Mouse (Mus musculus) thymus, postnatal 0 days (tissue): ENCODE data around the gene Clasp1. TPM values are rescaled to one million over a fixed set of nuclear protein-coding genes. Genes with fewer than 3 reads are reported as not detected.

Experiments used
- DNase-seq: peaks from one replicate; pipeline ENCODE4 v3.0.0-alpha.2; 2015; ENCODE audit warnings: low spot score
- polyA plus RNA-seq: library from polyadenylated mRNA; unstranded; fragments of >200 nt; fragmentation: Nextera tagmentation; extraction: Ambion mirVana; gene quantifications from 2 replicates; pipeline ENCODE4 v1.2.1, GENCODE M21; 2015

The Clasp1 gene
- polyA plus RNA-seq, 1 experiment from 2014 or later: 31.0 TPM

DNA sequence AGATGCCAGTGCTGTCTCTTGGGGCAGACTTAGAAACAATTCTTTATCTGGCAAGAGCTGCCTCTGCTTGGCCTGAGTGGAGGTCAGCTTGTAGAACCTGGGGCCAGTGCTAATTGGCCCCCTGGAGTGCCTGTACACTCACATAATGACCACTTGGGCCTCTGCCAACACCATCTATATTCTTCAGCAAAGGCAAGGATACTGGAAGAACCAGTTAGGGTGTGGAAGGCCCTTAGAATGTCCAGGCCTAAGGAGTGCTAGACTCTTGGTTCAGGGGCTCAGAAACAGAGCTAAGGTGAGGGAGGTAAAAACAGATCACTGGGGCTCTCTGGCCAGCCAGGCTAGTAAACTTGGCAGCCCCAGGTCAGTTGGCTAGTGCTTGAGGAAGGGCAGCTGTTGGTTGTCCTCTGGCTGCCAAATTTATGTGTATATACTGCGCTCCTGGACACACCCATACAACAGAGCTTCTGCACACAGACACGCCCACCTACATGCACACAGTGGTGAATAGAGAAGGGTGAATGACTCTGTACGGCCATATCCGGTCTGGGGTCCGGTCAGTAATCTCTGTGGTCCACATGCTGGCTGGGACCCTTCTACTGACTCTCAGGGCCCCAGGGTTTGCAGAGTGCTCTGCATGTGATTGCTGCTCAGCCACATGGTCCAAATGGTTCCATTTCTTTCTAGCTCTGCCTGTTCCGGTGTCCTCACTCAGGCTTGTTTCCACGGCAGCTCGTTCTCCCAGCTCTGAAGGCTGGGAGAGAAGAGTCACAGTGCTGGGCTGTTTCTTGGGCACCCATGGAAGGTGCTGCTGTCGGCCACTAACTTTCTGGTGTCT lies 261.3 kb downstream of the Clasp1 start:
- DNase-seq: no peak

GRCm38 (mm10) chr1:118650771-118651080 lies 261.9 kb downstream of the Clasp1 start:
- no peak for DNase-seq

GRCm38 (mm10) chr1:118658716-118659115 lies 269.9 kb downstream of the Clasp1 start:
- no peak for DNase-seq

DNA sequence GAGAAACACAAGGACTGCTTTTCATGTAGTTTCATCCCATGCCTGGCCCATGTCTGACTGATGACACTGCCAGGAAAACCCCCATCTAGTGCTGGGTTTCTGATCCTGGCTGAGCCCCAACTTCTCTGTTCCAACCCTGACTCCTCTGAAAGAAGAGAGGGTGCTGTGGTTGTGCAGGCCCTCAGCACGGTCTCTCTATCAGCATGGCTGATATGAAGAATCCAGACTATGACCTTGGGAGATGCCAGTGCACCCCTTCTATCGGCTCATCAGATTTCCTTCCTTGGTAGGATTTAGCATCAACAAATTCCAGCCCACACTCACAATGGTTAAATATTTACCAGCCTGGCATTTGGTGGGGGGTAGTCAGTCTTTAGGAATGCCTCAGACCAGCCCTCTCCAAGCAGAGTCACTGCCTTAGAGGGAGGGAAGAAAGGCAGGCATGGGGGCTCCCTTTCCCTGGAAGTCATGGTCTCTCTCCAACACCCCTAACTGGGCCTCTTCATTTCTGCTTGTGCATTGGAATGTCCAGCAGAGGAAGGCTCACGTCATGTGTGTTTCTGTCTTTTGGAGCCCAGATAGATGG lies 272.1 kb downstream of the Clasp1 start:
- no peak for DNase-seq

Other genes with a start within 250 kb of the Clasp1 start
- gene Gm29106, start 212.5 kb upstream of the Clasp1 start, polyA plus RNA-seq: 0.03 TPM in 1 of 2 replicates, not detected in the other
- gene Tsn, start 77.3 kb upstream of the Clasp1 start, polyA plus RNA-seq: 308 and 313 TPM in 2 replicates
- gene Nifk, start 67.2 kb upstream of the Clasp1 start, polyA plus RNA-seq: 105 and 106 TPM in 2 replicates
- 0.27 and 0.48 TPM in 2 replicates for gene Tfcp2l1, start 238.9 kb downstream of the Clasp1 start, polyA plus RNA-seq